Mouse (Mus musculus) adrenal gland (tissue): ENCODE measurements around the gene Kif1a.

Source experiments
- intact Hi-C: fragments of 180-260 bp; cut with DNase I; formaldehyde crosslinking; loops from one replicate; pipeline ENCODE4 v1.15.1; 2025

The Kif1a gene

DNA sequence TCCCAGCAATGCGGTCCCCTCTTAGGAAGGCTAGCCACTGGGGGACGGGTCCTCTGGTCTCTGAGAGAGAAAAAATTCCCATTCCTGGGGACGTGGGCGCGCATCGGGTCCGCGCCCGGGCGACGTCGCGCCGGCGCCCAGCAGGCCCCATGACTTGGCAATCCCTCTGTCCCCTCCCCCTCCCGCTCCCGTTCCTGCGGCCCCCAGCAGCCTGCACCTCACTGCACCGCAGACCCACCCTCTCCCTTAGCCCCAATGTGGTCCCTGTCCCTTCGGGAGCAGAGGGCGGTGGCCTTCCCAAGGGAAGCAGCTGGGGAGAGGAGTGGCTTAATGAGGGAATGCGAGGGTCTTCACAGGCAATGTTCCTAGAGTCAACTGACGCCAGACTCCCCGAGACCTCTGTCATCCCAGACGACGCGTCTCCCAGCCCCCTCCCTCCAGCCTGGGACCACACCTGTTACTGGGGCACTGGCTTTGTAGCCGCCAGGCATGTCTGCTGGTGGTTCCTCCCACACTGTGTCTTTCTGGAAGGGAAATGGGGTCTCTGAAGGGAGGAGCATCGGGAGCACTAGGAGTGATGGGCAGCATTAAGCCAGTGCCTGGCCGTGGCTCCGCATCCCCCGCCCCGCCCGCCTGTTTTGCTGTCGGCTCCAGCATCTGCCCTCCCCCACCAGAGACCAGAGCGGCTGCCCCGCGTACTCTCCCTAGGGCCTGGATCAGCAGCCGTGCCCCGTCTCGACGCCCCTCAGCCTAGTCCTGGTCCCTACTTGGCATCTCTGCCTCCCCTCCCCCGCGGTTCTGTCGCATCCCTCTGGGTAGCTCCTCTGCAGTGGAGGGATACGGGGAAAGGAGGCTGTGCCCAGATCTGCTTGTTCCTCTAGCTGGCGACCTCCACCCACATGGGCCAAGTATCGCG is 917 bp downstream of the Kif1a start:
- intact Hi-C loops, result no loop called here

DNA sequence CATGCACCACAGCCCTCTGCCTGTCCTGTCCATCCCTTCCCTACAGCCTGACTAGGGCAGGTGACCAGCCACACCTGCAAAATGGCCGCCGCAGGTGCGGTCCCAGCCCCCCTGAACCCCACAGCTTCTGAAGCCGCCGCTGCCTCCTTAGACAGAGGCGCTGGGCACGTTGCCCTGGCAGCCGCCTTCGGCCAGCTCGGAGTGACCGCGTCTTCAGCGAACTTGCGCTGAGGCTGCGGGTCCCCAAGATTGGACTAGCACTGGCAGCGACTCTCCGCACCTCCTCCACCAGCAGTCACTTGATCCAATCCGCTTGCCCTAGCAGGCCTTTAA is 1.5 kb downstream of the Kif1a start:
- intact Hi-C loops, result no loop called here

DNA sequence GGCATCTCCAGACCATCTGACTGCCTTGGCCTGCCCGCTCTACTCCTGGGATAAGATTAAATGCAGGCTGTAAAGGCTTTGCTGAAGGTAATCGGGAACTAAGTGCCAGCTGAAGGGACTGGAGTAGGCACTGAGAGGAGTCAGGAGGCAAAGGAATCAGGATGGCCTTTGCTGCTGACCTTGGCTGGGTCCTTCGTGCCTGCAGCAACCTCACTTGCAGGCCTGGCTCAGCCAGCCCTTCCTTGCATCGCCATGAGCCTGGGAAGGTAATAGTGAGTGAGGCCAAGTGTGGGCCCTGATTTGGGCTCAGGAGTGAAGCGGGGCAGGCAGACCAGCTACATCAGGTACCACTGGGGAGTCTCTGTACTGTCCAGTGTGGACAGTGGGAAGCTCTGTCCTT is 2.8 kb downstream of the Kif1a start:
- intact Hi-C loops, result no loop called here

DNA sequence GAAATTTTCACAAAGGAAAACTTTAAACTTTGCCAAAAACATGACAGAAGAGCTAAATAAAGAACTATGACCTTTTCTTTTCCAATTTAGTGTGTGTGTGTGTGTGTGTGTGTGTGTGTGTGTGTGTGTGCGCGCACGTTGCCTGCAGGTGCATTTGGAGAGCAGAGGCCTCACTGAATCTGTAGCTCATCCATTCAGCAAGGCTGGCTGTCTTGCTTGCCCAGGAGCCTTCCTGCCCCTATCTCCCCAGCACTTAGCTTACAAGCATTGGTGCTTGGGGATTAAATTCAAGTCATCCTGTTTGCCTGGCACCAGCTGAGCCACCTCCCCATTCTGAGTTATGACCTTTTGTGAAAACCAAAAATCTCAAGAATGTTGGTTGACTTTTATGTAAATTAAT is 9.2 kb downstream of the Kif1a start:
- intact Hi-C loops, result no loop called here

DNA sequence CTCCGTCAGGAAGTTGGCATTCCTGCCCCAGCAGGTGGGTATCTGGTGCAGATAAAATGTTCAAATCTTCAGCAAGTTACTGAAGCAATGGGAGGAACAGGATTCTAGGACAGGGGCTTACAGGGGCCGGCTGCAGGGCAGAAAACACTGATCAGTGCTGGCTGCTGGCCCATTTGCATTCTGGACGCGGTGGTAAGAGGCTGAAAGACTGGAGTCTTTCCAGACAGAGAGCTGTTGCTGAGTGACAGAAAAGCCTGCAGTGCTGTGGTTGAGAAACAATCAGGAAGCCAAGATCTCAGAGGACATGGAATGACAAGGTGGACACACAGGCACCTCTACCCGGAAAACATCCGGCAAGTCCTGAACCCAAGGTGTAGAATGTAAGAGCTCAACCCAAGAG is 16.6 kb downstream of the Kif1a start:
- intact Hi-C loops, result no loop called here

DNA sequence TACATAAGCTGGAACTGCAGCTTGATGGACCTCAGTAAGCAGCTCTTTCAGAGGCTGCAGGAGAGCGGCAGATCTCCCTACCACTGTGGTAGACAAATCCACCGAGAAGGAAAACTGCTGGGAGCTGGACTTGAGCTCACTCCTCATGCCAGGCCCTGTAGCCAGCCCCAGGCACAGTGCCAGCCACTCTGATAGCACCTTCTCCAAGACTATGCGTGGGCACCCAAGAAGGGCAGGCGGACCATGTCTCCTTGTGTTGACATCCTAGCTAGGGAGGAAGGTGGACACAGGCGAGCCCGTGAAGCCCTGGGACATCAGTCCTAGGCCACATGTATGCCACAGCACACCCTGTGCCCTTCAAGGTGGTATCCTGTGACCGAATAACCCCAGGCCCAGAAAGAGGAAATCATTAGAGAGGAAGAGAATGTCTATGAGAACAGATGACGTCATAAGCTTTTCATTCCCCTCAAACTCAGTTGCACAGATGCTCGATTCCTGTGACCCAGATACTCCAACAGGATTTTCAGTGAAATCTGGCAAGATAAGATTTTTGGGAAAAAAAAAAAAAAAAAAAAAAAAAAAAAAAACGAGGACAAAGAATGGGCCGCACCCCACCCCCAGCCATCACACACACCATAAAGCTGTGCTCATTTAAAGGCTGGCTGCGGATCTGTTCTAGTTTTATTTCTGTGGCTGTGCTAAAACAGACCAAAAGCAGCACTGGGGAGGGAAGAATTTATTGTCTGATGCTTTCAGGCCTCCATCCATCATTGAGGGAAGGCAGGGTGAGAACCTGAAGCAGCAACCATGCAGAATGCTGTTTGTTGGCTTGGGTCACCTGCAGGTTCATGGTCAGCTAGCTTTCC is 18.1 kb downstream of the Kif1a start:
- intact Hi-C loops, result loop anchor here (5.0 kb wide), 1 partner anchor 126 kb away; no protein-coding TSS in a partner anchor

DNA sequence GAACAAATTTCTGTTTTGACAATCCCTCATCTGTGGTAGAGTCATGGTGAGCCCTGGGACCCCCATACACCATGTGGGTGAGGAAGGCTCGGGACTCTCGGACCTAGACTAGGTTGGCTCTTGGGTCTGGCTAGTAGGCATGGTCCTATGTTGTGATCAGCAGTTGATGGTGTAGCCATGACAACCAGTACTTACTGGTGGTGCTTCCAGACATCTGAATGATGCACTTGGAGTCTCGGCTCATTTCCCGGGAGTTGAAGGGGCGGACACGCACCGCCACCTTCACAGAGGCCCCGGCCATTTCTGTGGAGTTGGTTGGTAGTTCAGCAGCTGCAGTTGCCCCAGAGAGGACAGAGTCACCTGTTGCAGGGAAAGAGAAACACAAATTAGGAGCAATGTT is 19.6 kb downstream of the Kif1a start:
- intact Hi-C loops, result loop anchor here (5.0 kb wide), 1 partner anchor 125 kb away; no protein-coding TSS in a partner anchor

DNA sequence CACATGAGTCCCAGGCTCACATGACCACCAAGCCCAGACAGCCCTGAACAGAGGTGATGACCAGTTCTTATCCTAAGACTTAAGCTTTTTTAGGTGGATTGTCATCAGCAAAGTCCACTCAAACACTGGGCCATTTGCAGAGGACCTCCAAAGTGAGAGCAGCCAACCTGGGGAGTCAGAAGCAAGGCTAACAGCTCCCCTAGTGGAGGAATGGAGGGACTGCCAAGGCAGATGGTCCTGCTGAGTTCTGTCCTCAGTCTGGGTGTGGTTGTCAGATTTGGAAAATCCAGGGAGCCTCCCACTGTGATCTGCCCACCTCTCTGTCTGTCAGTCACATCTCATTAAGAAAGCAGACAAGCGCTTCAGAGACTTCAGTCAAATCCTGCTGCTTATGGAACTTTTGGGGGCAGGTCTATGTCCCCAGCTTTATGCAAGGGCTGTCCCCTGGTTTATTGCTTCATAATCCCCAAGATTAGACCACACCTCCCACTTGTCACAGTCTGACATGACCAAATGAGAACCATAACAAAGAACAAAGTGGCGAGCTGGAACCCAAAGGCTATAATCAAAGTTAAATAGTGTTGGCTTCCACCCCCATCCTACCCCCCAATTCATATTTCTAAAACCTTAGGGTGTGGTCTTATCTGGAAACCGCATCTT is 20.7 kb downstream of the Kif1a start:
- intact Hi-C loops, result loop anchor here (2.0 to 5.0 kb wide), 2 partner anchors 68 to 124 kb away; no protein-coding TSS in a partner anchor

DNA sequence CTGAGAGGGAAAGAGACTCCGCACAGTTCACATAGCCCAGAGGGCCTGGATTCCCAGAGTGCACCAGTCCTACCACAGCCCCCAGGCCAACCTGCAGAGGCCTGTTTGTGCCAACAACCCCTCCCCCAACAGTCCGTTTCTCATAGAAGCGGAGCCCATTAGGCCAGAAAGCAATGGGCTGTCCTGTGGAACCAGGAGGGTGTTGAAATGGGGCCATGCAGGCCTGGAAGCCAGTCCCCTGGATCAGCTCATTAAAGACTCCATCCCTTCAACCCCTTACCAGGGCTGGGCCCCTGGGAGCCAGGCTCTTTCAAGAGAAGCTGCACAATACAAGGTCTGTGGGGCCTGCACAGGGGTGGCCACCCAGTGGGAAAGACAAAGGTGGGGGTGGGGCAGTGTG is 22.1 kb downstream of the Kif1a start:
- intact Hi-C loops, result loop anchor here (2.0 to 5.0 kb wide), 2 partner anchors 67 to 122 kb away; no protein-coding TSS in a partner anchor

DNA sequence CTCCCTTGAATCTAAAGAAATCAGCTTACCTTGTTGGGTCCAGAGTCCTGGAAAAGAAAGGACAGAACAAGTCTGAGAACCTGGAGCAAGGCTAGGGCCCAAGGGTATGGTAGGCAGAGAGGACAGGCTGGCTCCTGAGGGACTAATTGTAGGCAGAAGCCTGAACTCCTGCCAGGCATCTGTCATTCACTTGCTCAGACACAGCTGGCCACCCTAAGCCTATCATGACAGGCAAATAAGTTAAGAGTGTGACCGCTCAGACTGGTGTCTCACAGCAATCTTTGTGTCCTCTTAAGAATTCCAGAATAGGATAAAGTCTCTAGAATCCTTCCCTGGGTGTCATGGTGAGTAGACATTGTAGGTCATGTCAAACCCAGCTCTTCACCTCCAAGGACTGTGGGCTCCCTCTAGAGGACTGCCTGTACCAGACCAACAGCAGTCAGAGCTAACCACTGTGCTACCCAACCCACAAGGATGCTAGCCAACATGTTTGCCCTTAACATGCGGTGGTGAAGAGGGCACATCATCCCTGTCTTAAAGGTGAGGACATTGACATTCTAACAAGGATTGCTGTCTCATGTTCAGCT is 29.4 kb downstream of the Kif1a start:
- intact Hi-C loops, result no loop called here

DNA sequence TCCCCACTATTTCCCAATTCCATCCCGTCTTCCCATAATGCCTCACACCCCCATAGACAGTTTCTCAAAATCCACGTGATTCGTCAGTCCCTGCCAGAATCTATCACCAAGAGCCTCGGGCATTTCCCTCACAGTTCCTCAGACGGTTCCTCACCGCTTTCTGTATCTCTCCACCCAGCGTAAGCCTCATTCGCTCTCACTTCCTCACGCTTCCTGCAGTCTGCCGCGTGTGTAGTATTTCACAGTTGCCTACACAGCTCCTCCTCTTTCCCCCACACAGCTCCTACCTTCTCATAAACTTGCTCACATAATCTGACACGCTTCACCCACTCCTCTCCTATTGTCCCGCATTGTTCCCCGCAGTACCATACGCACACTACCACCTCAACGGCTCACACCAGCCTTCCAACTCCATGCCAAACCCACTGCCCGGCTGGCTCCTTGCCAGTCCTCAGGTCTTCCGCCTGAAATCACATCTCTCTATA is 30.2 kb downstream of the Kif1a start:
- intact Hi-C loops, result no loop called here

DNA sequence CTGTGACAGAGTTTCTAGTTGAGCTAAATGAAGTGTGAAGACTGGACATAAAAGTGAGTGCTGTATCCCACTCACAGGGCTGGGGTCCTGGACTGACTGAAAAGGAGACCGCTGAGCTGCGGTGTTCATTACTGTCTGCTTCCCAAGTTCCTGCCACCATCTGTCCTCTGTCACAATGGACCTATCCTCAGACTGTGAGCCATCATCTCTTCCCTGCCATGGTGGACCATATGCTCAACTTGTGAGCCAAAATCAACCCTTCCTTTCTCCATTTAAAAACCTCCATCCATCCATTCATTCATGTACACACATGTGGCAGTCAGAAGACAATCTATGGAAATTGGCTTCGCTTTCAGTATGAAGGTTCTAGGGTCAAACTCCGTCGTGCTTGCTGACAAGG is 30.9 kb downstream of the Kif1a start:
- intact Hi-C loops, result no loop called here

DNA sequence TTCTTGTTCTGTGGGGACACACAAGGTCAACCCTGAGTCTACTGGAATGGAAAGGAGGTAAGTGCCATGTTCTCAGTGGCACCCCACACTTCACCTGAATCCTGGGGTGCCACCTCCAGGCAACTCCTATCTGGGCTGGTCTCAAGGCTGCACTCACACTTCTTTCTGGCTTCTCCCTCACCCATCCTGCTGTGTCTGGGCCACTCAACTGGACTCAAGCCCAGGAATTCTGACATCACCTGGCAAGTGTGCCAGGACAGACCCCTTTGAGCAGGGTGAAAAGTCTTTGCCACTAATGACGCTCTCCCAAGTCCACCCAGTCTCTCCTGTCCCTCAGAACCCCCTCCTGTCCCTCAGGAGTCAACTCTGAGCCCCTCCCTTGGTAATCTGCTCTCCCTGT is 33.2 kb downstream of the Kif1a start:
- intact Hi-C loops, result no loop called here

DNA sequence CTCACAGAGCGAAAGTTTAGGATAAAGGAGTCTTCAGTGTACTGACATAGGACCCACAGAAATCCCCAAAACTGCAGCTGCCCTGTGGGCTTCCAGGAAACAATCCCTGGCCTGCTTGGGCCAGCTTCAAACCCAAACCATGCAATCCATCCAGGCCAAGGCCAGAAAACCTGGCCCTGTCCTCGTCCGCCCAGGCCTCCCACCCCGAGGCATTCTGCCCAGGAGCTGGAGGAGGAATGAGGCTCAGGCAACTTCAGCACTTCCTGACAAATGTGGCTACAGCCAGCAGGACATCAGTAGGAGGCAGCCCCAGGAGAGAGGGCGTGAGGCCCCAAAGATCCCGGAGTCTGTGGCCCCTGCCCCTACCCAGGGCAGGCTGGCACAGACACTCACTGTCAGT is 36.1 kb downstream of the Kif1a start:
- intact Hi-C loops, result no loop called here

DNA sequence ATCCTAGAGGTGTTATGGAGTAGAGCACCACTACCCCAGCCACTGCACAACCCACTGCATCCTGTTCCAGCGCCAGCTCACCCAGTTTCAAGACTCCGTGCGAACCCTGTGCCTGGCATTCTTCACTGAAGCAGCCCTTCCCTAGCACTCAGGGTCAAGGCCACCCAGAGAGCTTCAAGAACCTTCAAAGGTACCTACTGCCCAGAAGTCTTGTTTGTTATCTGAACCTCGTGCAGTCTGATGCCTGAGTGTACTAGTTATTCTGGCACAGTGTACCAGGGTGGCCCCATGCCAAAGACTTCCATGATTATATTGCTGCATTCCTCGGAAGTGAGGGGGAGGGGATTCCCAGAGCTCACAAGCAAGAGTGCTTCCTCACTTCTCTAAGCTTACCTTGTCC is 38.1 kb downstream of the Kif1a start:
- intact Hi-C loops, result no loop called here

DNA sequence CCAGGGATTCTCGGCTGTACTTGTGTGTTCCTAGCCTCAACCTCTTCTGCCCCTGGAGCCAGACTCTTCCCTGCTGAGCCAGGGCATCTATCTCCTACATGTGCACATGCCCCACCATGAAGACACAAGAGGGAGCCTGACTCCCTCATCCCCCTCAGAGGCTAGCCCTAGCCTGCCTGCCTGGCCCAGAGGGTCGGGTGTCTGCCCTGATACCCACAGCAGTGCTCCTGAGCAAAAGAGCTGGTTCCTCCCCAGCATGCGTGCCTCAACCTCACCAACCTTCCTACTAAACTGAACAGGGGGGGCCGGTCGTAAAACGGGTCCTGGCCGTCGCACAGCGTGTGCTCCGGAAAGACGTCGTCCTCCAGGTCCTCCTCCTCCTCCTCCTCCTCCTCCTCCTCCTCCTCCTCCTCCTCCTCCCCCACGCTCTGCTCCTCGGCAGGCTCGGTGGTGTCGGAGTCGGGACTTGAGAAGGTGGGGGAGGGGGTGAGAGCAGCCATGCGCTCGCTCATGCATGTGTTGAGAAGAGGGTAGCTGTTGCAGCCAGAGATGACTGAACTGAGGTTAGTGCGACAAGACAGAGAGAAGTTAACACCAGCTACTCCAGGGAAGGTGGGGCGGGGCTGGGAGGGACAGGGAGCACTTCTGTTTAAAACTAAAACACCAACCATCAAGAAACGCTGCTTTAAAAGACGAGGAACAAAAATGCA is 50.5 kb downstream of the Kif1a start:
- intact Hi-C loops, result no loop called here

DNA sequence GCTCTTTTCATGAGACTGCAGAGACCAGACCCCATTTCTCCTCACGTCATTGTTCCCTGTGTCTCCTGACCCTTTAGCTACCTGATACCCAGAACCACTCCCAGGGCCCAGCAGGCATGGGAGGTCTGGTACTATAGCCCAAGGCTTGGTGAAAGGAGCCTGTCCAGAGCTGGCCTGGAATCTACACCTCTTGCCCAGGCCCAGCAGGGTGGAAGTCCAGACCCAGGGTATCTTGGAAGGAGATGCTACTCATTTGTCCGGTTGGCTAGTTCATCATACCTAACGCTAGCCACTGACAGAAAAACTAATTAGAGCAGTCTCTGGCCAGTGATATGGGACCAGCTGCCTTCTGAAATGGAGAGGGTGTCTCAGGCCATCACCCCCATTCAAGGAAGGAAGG is 51.7 kb downstream of the Kif1a start:
- intact Hi-C loops, result no loop called here

DNA sequence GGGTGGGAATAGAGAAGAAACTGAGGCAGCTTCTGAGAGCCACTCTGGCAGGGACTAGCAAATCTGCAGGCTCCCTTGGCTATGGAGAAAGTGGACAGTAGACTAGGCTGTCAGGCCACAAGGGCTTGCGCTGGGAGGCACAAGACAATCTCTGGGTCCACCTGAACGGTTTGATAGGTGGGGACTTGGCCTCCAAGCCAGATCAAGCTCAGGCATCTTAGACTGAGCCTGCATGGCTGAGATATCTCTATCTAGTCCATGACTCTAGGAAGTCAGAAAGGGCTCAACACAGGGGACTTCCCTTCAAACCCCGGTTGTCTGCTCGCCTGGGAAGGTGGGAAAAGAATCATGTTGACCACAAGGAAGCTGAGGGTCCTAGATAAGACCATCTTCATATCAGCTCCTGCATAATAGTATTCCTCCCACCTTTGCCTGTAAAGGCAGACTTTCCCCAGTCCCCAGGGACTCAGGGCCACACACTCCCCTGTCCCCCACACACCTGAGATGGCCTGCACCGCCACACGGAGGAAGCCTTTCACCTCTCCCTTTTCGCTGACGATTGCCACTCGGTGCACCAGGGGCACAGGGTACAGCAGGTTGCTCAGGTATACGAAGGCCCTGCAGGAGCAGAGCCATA is 55.5 kb downstream of the Kif1a start:
- intact Hi-C loops, result no loop called here

DNA sequence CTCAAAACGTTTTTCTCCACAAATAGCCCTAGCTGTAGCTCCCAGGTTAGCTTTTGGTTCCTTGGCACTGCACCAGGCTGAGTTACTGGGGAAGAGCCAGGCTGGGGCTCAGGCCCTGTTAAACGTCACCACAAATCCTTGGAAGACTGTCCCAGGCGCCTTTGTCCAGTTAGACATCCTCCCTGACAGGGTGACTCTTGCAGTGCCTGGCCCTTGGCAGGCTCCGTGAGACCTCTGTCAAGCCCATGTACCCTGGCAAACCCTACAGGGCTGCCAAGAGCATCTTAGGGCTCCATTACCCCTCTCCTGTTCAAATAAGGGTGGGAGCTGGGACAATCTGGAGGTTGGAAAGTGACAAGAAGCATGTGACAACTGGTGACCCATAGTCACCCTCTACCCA is 65.8 kb downstream of the Kif1a start:
- intact Hi-C loops, result no loop called here

DNA sequence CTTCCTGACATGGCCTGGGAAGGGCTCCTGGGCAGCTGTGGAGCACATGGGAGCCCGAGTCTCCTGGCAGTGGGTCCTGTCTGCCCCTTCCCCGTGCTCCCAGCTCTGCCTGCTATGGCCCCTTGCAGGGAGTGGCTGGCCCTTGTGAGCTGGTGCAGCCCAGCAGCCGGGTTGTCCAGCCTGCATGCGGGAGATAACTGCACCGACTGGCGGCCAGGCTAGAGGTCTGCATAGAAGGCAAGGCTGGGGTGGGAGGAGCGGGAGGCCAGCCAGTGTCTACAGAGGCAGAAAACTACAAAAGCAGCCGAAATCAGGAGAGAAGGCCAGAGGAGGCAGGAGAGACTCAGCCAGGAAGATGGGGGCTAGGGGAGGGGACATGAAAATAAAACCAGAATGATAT is 67.8 kb downstream of the Kif1a start:
- intact Hi-C loops, result no loop called here
